Mouse (Mus musculus) c-Kit-positive CD71-positive TER-119-negative erythroid progenitor cells, embryonic 14.5 days (primary cell): ENCODE measurements around the gene Try5.
"Not testable (repeated sequence)": the region's sequence is repeated elsewhere in the genome, so short reads cannot be mapped to it uniquely, and the experiment has no call there.

Experiments used
- DNase-seq: peaks from one replicate; pipeline ENCODE4 v3.0.0-alpha.2; 2013; ENCODE audit warnings: low read depth

Gene Try5

GRCm38 (mm10) chr6:41316741-41317140 is at the start of gene Try5:
Gene Try5, minus strand, starts transcription at chr6:41316841.
- DNase-seq: not testable (repeated sequence)

GRCm38 (mm10) chr6:41353932-41354331 is 37.3 kb upstream of the Try5 start, which contains the start of gene Try10:
Gene Try10, plus strand, starts transcription at chr6:41354105.
- no peak for DNase-seq

- DNase-seq: no peak
Measured at GRCm38 (mm10) chr6:41301969-41302368, 14.7 kb downstream of the Try5 start, which contains the start of gene Try4. Gene Try4, plus strand, starts transcription at chr6:41302269.

- no peak for DNase-seq
Measured at GRCm38 (mm10) chr6:41298255-41298654, 18.4 kb downstream of the Try5 start.

GRCm38 (mm10) chr6:41266140-41266539 is 50.5 kb downstream of the Try5 start:
- no peak for DNase-seq

GRCm38 (mm10) chr6:41262796-41263195 is 53.8 kb downstream of the Try5 start:
- DNase-seq: no peak
